Mouse (Mus musculus): Measurements from ENCODE around the gene Tnrc6a.

Tnrc6a gene

DNA sequence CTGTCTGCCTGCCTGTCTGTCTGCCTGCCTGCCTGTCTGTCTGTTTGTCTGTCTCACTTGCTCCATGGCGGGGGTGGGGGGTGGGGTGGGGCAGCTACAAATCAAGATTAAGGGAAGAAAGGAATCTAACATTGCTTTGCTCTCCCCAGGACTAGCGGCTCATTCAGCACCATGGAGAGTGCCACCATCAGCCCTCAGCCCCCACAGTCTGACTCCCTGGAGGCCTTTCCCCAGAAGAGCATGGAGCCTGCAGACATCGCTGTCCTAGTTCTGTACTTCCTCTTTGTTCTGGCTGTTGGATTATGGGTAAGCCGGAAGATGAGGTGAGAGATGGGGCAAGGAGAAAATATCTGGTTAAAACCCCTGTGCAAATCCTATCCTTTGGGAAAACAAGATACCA, 111.8 kb downstream of the Tnrc6a start:
- DNase-seq (ENCODE audit: low read depth, low spot score) = no peak

DNA sequence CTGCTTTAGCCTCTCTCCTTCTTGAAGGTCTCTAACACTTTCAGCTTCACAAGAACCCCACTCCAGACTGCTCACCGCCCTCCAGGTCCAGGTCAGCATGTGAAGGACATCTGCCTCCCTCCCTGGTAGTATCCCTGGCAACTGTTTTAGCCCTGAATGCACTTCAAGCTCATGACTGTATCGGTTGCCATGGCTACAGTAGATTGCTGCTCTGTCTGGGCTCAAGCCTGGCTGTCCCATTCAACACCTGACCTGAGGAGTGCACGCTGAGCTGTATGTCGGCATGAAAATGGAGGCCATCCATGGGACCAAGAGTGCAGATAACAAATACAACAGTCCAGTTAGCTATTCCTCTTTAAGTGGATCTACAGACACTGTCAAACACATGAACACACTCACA, 114.9 kb downstream of the Tnrc6a start:
- DNase-seq (ENCODE audit: low read depth, low spot score) = no peak

DNA sequence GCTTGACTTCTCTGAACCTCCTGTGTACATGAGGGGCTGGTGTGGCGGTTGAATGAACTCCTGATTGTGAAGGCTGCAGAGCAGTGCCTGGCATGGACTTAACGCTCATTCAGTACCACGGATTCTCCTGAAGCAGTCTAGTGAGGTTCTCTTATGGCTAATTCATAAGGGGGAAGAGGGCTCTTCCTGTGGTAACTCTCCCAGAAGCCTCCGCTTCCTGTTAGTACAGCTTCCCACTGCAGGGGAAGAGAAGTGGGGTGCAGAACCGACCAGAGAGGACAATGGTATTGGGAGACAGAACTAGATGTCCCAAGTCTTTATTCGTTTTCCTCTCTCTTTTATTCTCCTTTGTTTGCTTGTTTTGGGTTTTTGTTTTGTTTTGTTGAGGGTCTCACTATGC, 116.4 kb downstream of the Tnrc6a start:
- no peak for DNase-seq (ENCODE audit: low read depth, low spot score)

DNA sequence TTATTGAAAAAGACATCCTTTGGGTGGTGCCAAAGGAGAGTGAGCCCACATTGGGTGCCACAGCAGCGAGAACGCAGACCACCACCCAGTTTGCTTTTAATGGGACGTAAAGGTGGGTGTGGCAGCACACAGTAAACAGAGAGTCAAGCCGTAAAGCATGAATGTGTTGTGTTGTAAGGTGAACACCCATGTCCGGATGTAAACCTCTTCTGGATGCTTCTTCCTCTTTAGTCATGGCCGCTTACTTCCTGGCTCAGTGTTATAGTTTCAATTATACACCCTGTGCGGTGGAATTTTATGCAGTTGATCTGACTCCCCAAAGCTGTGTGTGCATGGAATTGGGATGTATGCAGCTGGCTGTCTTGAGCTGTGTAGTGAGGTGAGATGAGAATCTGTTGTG, 118.6 kb downstream of the Tnrc6a start:
- no peak for DNase-seq (ENCODE audit: low read depth, low spot score)

DNA sequence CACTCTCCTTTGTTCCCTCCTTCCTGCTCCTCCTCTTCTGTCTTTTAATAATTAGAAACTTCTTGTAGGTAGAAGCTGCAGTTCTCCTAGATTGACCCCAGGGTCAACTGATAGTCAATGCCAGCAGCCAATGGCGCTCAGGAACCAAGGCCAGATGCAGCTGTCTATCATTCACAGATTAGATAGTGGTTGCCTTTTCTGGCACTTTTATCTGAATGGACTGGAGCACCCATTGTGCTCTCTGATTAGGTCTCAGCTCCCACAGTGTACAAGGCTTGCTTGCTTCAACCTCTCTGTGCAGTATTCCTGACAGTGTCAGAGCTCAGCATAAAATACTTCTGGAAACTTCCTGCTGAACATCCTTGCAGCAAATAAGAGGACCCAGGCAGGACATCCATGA, 121.1 kb downstream of the Tnrc6a start:
- DNase-seq (ENCODE audit: low read depth, low spot score) = no peak

All from c-Kit-negative CD71-positive TER-119-positive erythroid progenitor cells, embryonic 14.5 days (primary cell).